Mouse (Mus musculus) testis, adult 2 months (tissue): ENCODE measurements around the gene Cdk15.

Experiments
- CTCF ChIP-seq: fragments of 200-500 bp; IDR thresholded peaks from 2 replicates; pipeline ENCODE4 v1.5.1; 2012; ENCODE audit warnings: low read depth, mild to moderate bottlenecking, inconsistent platforms, low read length, moderate library complexity; ENCODE audit not compliant: control insufficient read depth, insufficient read depth, insufficient replicate concordance
- POLR2A ChIP-seq: fragments of 200-500 bp; IDR thresholded peaks from 2 replicates; pipeline ENCODE4 v1.6.1; 2012; ENCODE audit warnings: low read depth, mild to moderate bottlenecking, inconsistent platforms, low read length, moderate library complexity; ENCODE audit not compliant: control insufficient read depth

GRCm38 (mm10) chr1:59342146-59342545 lies 85.4 kb downstream of the Cdk15 start:
- TF ChIP-seq POLR2A (no peak), CTCF (no peak)
